Mouse (Mus musculus) megakaryocyte, embryonic 14.5 days (primary cell): Measurements from ENCODE around the gene Prkce.

Source experiments
- FLI1 ChIP-seq: IDR thresholded peaks from 2 replicates; pipeline ENCODE4 v1.6.1; 2012; ENCODE audit warnings: low read length, inconsistent platforms, mixed read lengths
- GATA1 ChIP-seq: IDR thresholded peaks from 3 replicates; pipeline ENCODE4 v1.6.1; 2012; ENCODE audit warnings: mixed read lengths, low read length, inconsistent platforms, borderline replicate concordance

DNA sequence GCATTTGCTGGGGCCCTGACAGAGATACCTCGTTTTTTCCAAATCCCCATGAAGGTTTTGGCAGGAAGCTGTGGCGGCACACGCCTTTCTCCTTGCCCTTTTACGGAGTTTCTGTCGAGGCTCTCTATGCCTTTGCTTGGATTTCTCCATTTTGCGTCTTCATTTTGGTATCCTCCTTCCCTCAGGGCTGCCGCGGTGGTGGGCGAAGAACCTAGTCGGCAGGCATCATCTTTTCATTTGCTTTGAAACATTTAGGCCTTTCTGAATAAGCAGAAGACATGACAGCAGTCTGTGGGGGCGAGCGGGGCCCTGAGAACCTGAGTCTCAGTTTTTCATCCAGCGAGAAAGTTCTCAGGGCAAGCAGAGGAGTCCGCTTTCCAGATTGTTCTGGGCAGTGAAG lies 47.2 kb downstream of the Prkce start:
- no peak for TF ChIP-seq GATA1
- TF ChIP-seq FLI1 = no peak
